Mouse (Mus musculus): ENCODE results near the gene Gm10295. TPM values are rescaled to one million over a fixed set of nuclear protein-coding genes. Genes with fewer than 3 reads are reported as not detected.

Gene Gm10295
- polyA plus RNA-seq (2012): not detected in 2 replicates

DNA sequence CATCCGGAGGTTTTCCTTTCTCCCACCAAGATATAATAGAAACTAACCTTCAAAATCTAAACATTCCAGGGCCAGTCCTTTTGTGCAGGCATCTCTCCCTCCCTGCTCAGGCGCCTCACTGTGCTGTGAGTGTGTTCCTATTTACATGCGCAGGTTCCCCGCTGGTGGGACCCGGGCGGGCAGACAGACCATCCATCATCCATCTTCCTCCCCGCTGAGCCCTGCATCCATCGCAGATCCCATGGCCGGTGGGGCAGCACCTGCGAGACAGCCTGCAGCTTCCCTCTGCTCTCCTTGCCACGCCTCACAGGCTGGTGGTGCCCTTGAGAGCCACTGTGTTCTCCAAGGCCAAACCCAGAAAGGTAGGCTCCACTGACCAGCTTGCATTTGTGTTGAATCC, at the start of gene Gm10295:
TSS of gene Gm10295 (minus strand) at position 122 of the 400 bp plus-strand sequence.
- no peak for TF ChIP-seq GATA1 (IDR thresholded peaks at IDR 0.05; ENCODE audit: low read length)

DNA sequence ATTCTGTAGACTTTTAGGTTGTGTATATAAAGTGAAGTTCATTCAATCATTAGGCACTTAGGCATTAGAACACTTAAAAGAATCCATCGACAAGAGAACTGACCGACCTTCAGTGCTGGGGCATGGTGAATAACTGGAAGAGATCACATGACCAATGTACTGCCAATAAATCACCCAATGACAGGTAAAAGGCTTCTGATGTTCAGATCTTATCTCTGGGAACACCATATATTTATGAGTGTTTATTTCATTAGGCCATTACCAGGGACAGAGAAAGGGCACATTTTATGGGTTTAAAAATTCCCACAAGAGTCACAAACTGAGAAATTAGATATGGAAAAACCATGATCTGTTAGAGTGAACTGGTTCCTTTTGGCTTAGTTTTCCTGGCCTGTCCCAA, 49.7 kb upstream of the Gm10295 start:
- TF ChIP-seq GATA1 (IDR thresholded peaks at IDR 0.05; ENCODE audit: low read length): no peak

DNA sequence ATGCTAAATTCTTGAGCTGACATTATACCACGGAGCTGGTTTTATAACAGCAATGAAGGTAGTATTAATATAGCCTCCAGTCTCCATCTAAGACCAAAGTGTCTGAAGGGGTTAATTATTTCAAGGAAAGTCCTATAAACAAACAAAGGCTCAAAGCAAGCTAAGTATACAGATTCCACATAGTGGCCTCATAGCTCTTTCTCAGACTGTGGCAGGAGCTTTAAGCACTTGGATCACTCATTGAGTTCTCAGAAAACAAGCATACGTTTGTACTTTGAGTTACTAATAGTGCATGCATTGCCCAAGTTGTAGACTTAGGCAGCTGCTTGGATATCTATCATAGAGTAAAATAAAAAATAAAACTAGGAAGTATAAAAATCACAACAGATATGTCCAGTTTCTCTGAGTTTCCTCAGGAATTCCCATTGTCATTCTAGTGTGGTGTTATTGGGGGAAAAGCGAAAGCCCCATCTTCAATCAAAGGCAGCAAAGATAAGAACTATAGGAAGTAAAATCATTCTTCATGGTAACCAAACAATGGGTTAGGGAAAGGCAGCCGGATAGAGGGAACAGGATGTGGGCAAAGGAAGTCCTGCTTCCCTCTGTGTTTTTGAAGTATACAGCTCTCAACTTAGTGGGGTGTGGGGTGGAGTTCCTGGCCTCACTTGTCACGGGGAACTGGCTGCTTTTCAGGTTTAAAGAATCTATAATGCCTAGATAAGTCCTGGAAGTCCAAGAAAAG, 48.8 kb upstream of the Gm10295 start:
- TF ChIP-seq GATA1 (IDR thresholded peaks at IDR 0.05; ENCODE audit: low read length): no peak

DNA sequence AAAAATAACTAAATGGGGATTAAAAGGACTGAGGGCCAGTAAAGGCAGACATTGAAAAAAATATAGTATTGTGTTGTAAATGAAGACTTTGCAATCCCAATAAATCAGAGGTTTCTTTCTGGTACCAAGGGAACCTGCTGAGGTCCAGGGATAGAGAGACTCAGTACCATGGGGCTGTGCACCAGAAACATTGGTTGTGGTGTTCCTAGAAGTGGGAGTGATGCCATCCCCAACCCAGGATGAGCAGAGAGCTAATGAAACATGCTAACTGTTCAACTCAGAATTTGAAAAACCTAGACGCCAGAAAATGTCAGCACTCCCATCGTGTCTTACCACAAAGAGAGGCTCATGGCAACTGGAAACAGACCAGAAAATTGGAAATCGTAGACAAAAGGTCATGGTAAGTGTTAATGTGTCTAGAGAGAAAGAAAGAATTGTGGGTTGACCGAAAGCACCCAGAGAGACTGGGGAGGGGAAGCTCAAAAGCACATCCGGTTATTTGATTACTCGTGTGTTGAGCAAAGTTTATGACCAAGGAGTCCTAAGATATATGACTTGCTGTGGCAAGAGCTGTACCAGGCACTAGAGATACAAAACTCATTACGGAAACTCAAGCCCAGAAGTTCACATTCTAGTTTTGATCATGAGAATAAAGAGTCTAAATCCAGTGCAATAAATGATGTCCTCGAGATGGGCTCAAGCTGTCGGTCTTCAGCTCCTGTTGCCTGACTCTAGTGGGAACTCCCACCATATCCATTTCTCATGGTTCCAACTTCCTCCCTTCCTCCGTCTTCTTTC, 47.9 kb upstream of the Gm10295 start:
- TF ChIP-seq GATA1 (IDR thresholded peaks at IDR 0.05; ENCODE audit: low read length): no peak

DNA sequence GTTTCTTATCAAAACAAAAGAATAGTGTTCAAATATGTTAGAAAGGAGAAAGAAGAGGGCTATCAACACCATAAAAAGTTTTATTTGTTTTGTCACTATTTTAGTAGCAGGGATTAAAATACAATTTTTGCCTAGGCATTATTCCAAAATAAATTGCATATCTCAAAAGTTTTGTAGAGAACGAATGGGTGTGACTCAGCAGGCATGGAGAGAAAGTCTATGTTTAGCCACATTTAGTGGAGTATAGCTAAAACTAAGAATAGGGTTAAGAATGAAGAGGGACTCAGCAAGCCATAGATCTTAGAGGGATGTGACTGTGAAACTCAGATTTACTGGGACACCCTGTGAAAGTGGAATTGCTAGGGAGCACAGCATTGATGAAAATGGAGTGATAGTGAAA, 47.1 kb upstream of the Gm10295 start:
- no peak for TF ChIP-seq GATA1 (IDR thresholded peaks at IDR 0.05; ENCODE audit: low read length)

DNA sequence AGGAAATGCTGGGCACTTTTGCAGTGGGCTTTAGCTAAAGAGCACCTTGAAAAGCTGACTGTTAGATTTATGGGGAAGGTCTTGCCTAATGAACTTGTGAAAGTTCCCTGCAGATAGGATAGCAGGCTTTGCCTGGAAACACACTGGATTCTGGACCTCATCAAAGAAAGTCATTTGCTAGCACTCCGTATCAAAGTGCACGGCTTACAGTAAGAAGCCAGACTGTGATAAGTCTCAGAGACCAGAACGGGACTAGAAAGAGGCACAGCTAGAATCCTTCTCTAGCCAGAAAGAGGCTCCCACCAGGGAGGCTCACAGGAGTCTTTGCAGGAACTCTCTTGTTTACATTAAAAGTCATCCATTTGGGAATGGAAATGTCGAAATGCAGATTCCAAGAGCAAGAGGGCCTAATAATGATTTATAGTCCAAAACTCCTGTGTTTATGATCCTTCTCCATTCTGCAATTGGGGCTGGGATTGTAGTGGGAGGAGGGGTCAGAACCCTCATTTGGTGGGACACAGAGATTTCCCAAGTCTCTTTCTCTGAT, 41.6 kb upstream of the Gm10295 start:
- TF ChIP-seq GATA1 (IDR thresholded peaks at IDR 0.05; ENCODE audit: low read length): no peak

DNA sequence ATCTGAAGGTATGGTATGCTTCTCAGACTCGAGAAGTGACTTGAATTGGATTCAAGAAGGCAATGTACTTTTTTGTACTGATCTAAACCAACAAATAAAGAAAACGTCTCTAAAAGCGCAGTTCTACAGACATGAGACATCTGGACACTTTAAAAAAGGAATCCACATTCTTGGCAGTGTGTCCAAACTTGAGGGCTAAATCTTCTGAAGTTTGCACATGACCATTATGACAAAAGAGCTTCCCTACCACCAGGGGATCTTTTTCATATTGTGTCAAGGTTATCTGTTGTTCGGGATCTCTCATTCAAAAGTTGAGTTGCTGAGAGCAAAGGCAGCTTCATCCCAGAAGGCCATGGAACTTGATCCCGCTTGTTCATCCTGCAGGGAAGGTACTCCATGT, 40.0 kb upstream of the Gm10295 start:
- TF ChIP-seq GATA1 (IDR thresholded peaks at IDR 0.05; ENCODE audit: low read length): no peak

DNA sequence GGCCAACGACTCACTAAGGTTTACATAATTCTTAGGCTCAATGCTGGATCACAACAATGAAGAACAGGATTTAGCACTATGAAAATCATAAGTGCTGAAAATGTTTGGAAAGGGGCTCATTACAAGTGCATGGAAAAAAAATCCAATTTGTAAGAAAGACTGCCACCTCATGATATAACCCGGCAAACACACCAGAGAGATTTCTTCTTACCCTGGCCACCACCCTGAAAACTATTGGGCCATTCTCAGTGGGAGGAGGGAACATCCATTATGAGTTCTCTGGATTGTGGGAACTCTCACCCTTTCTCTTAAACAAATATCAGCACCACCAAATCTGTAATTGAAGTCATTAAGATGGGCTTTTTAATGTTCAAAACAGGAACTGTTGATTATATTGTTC, 39.0 kb upstream of the Gm10295 start:
- TF ChIP-seq GATA1 (IDR thresholded peaks at IDR 0.05; ENCODE audit: low read length): no peak

DNA sequence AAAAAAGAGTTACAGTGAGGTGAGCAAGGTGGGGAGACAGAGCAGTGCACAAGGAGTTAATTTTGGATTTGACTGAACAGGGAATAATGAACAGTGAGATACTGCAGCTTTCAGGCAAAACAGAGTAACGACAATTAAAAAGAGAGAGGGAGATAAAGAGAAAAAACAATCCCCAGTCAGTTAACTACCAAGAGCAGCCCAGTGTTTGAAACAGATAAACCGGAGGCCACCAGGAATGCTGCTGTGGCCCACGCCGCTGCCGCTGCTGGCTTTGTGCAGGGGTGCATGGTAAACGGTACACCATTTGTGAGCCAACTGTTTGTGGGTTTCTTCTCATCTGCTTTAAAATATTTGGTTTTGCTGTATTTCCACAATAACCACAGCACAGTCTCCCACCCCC, 34.8 kb upstream of the Gm10295 start:
- TF ChIP-seq GATA1 (IDR thresholded peaks at IDR 0.05; ENCODE audit: low read length): no peak

DNA sequence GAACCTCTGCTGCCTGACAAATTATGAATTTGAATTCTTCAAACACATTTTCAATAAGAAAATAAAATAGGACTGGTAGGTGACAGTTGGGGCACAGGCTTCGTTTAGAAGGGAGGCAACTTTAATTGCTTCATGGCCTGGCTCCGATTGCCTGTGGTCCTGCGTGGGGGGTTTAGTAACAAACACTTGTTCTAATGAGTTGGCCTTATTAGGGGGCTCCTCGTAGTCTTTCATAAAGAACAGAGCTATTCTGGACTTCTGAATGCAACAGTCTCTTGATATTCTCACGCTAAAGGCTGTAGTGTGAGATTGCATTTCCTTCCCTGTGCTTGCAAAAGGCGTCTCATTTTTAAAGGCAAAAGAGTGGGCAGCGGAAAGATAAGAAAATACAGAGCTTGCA, 33.6 kb upstream of the Gm10295 start:
- TF ChIP-seq GATA1 (IDR thresholded peaks at IDR 0.05; ENCODE audit: low read length): no peak

DNA sequence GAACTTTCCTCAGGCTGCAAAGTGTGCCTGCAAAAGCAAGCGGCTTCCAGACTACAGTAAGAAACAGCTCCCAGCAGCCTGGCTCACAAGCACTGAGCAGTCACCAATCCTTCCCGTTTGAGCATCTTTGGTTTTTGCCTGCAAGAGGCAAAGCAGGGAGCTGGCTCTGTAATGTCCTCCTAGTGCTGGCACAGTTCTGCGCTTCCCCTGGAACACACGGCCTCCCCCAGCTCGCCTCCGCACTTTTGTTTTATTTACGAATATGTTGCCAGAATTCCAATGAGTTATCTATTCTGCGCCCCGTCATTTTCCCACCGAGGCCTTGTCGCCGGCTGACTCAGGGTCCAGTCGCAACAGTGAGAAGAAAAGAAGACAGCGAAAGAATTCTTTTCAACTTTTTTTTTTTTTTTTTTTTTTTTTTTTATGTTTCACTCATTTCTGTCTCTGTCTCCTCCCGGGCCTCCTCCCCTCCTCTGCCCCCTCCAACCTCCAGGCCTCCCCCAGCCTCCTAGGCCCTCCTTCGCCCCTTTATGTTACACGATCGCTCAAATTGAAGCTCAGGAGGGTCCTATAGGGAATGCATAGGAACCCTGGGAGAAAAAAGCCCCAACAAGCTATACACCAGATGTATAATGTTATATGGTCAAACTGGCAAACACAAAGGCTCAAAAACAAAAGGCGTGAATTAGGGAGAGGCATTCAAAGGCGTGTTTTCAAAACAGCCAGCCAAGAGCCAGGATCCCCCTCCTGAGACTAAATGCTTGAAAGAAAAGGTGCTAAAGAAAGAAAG, 32.3 kb upstream of the Gm10295 start:
- TF ChIP-seq GATA1 (IDR thresholded peaks at IDR 0.05; ENCODE audit: low read length): no peak

DNA sequence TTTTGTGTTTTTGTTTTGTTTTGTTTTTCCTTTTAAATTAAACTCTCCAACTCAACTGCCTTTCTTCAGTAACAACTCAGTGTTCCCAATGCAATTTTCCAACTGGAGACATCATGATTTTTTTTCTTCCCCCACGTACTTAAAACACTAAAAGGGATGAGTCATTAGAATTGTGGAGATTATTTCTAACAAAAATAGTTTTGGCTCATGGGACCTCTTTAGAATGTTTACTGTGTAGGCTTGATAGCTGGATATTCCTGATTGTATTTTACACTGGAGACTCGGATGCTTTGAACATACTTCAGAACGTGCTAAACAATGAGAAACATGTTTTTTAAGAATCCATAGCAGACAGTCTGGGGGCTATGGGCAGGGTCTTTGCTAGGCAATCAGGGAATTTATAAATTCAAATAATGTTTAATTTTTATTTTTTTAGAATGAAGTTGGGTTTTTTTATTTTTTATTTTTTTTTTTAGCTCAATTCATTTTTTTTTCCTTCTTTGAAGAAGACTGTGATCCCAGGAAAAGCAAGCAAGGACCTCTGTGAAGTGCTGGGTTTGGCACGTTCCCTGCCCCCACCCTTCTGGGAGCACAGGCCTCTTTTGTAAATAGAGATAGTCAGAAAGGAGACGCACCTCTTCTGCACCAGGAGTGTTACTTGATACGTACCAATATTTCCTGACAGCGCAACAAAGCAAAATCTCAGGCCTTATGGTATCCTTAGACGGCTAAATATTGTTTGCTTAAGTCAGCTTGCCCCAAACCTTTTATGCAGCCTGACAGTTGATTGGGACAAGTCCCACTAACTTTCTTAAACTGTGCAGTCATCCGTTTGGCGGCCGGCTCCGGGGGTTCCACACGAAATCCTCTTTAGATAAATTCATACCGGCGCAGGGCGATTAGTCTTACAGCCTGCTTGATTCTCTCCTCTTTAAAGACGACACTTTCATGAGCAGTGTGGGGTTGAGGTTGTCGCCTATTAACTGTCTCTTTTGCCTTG, 28.8 kb upstream of the Gm10295 start:
- no peak for TF ChIP-seq GATA1 (IDR thresholded peaks at IDR 0.05; ENCODE audit: low read length)

DNA sequence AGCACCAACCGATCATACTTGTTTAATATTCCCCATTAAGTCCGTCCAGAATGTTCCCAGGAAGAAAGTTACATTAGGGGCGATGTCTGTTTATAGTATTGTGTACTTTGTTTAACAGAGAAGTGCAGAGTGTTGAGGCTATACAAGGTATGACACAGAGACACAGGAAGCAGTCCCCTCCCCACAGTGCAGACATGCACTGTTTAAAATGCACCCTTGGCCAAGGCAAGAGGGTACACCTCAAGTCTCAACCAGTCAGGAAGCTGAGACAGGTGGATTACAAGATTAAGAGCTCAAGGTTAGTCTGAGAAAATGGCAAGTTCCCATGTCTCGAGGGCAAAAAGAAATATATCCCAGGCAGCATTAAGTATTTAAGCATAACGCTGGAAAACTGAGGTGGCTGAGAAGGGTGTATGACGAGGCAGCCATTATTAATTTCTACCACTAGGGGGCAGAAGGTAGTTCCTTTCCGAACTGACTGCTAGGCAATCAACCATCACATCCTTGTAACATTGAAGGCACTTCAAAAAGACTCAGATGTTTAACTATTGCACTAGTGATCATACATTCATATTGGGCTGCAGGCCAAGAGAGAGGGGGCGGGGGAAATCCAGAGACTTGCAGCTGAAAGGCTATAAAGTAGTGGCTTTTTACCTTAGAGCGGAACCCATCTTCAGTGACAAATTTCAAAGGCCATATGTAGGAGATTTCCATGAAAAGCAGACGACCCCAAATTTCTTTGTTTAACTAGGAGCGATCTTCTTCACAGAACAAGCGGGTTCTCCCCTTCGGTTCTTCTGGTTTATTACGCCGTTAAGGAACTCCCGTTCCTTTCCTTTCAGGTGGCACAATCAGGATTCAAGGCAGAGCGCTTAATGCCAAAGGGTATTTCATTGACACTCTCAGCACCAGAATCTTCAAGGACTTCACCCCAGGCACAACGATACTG, 27.8 kb upstream of the Gm10295 start:
- no peak for TF ChIP-seq GATA1 (IDR thresholded peaks at IDR 0.05; ENCODE audit: low read length)

Measured in G1E-ER4 (cell line).